Mouse (Mus musculus) lung, embryonic 16.5 days (tissue): Measurements from ENCODE around the gene Tcte1. TPM values are rescaled to one million over a fixed set of nuclear protein-coding genes. Genes with fewer than 3 reads are reported as not detected.

Experiments used
- ATAC-seq: fragments of 200-750 bp; cut with Nextera tagmentation; 2 replicates; pipeline ENCODE4 v1.8.0; 2017; ENCODE audit warnings: low read depth, mild to moderate bottlenecking, moderate library complexity
- H3K27ac ChIP-seq: fragments of 300-500 bp; sonication (generic); 2 replicates; pipeline ENCODE4 v1.5.1; 2014; ENCODE audit warnings: mild to moderate bottlenecking, control low read depth, low read length
- H3K27me3 ChIP-seq: fragments of 300-500 bp; sonication (generic); 2 replicates; pipeline ENCODE4 v1.6.1; 2014; ENCODE audit warnings: low read depth, low read length, mixed read lengths; ENCODE audit not compliant: control insufficient read depth, insufficient read depth
- H3K36me3 ChIP-seq: fragments of 300-500 bp; sonication (generic); 2 replicates; pipeline ENCODE4 v1.6.1; 2014; ENCODE audit warnings: low read length; ENCODE audit not compliant: control insufficient read depth, insufficient read depth
- H3K4me1 ChIP-seq: fragments of 300-500 bp; sonication (generic); replicated peaks from 2 replicates; pipeline ENCODE4 v1.6.1; 2014; ENCODE audit warnings: low read length, mixed read lengths; ENCODE audit not compliant: control insufficient read depth, insufficient read depth
- H3K4me2 ChIP-seq: fragments of 300-500 bp; sonication (generic); 2 replicates; pipeline ENCODE4 v1.6.1; 2014; ENCODE audit warnings: low read depth, low read length, control low read depth
- H3K4me3 ChIP-seq: fragments of 300-500 bp; sonication (generic); 2 replicates; pipeline ENCODE4 v1.5.1; 2014; ENCODE audit warnings: mild to moderate bottlenecking, low read length, control low read depth
- H3K9ac ChIP-seq: fragments of 300-500 bp; sonication (generic); 2 replicates; pipeline ENCODE4 v1.6.1; 2014; ENCODE audit warnings: low read length, control low read depth
- H3K9me3 ChIP-seq: fragments of 300-500 bp; sonication (generic); 2 replicates; pipeline ENCODE4 v1.6.1; 2016; ENCODE audit warnings: low read length; ENCODE audit not compliant: control insufficient read depth
- WGBS: fragments of 180-500 bp; shearing (Covaris S2); extraction: QIAGEN DNeasy Blood & Tissue Kit; methylation state at CpG from one replicate; pipeline ENCODE4 v1.1.7; 2014; 5-methylcytosine and 5-hydroxymethylcytosine counted together
- polyA plus RNA-seq: library from polyadenylated mRNA; unstranded; fragments of >200 nt; fragmentation: Nextera tagmentation; extraction: Ambion mirVana; gene quantifications from 2 replicates; pipeline ENCODE4 v1.2.1, GENCODE M21; 2015

The Tcte1 gene
- polyA plus RNA-seq, 1 experiment from 2014 or later: 1.7 TPM

GRCm38 (mm10) chr17:45556107-45556489, 32.9 kb downstream of the Tcte1 start:
- Histone ChIP-seq H3K4me2 (peak overlapping the region; percentile 98), H3K9ac (peak overlapping the region; percentile 73), H3K27me3 (peaks cover 15% of the 10 kb centered on the region), H3K36me3 (no peaks in the 10 kb centered on the region), H3K4me1 (peaks cover 9% of the 10 kb centered on the region), H3K9me3 (no peaks in the 10 kb centered on the region), H3K27ac (no peak overlapping the region), H3K4me3 (peak overlapping the region; percentile 71)
- no peak for ATAC-seq
- 1% methylated on average over 14 of the region's 14 CpGs for WGBS

GRCm38 (mm10) chr17:45556514-45557245, 33.4 kb downstream of the Tcte1 start:
- H3K4me1 ChIP-seq: peaks cover 9% of the 10 kb centered on the region
- H3K4me3 ChIP-seq: peak overlapping the region; percentile 71; the same call in 1 of the 2 replicates
- peak overlapping the region; percentile 98 for H3K4me2 ChIP-seq
- no peak for ATAC-seq
- no peak overlapping the region for H3K27ac ChIP-seq
- no peaks in the 10 kb centered on the region for H3K36me3 ChIP-seq
- H3K27me3 ChIP-seq: peaks cover 14% of the 10 kb centered on the region
- 58% methylated on average over 3 of the region's 3 CpGs for WGBS
- H3K9me3 ChIP-seq: no peaks in the 10 kb centered on the region
- no peak overlapping the region for H3K9ac ChIP-seq

GRCm38 (mm10) chr17:45557246-45557824, 34.1 kb downstream of the Tcte1 start:
- Histone ChIP-seq H3K9me3 (no peaks in the 10 kb centered on the region), H3K4me3 (0 out of 2 replicates have a peak overlapping the region, but pooled peaks have one; percentile 3), H3K9ac (no peak overlapping the region), H3K4me2 (0 out of 2 replicates have a peak overlapping the region, but pooled peaks have one; percentile 12), H3K4me1 (peaks cover 6% of the 10 kb centered on the region; the same call in 1 of the 2 replicates), H3K27ac (no peak overlapping the region), H3K27me3 (peaks cover 14% of the 10 kb centered on the region), H3K36me3 (no peaks in the 10 kb centered on the region)
- 61% methylated on average over 7 of the region's 7 CpGs for WGBS
- no peak for ATAC-seq

- no peak overlapping the region for H3K4me3 ChIP-seq
- peaks cover 6% of the 10 kb centered on the region; the same call in 1 of the 2 replicates for H3K4me1 ChIP-seq
- H3K36me3 ChIP-seq: no peaks in the 10 kb centered on the region
- ATAC-seq: no peak
- no peak overlapping the region for H3K9ac ChIP-seq
- H3K9me3 ChIP-seq: no peaks in the 10 kb centered on the region
- 62% methylated on average over 16 of the region's 16 CpGs for WGBS
- H3K4me2 ChIP-seq: no peak overlapping the region
- peaks cover 11% of the 10 kb centered on the region for H3K27me3 ChIP-seq
- H3K27ac ChIP-seq: no peak overlapping the region
These were observed 35.0 kb downstream of the Tcte1 start for GRCm38 (mm10) chr17:45557998-45558862.

- 83% methylated on average over 15 of the region's 15 CpGs for WGBS
- Histone ChIP-seq H3K4me1 (peaks cover 10% of the 10 kb centered on the region), H3K4me2 (no peak overlapping the region), H3K27me3 (peaks cover 11% of the 10 kb centered on the region), H3K36me3 (no peaks in the 10 kb centered on the region), H3K9ac (no peak overlapping the region), H3K9me3 (no peaks in the 10 kb centered on the region), H3K4me3 (no peak overlapping the region), H3K27ac (no peak overlapping the region)
- no peak for ATAC-seq
These were observed 36.7 kb downstream of the Tcte1 start for GRCm38 (mm10) chr17:45559732-45560525.

GRCm38 (mm10) chr17:45563216-45563615, 40.0 kb downstream of the Tcte1 start:
- no peak overlapping the region for H3K9ac ChIP-seq

GRCm38 (mm10) chr17:45563655-45564530, 40.7 kb downstream of the Tcte1 start, which contains the start of gene Slc35b2:
Gene Slc35b2 (plus strand): TSS chr17:45563874.
- peaks cover 34% of the 10 kb centered on the region for H3K36me3 ChIP-seq
- peak within 1 kb of the TSS; percentile 79 for H3K4me2 ChIP-seq
- peaks cover 12% of the 10 kb centered on the region for H3K4me1 ChIP-seq
- H3K27me3 ChIP-seq: no peaks in the 10 kb centered on the region
- no peaks in the 10 kb centered on the region for H3K9me3 ChIP-seq
- ATAC-seq: peak; percentile 92
- peak within 1 kb of the TSS; percentile 81 for H3K9ac ChIP-seq
- H3K27ac ChIP-seq: peak within 1 kb of the TSS; percentile 62
- peak within 1 kb of the TSS; percentile 65 for H3K4me3 ChIP-seq
- 2% methylated on average over 60 of the region's 61 CpGs for WGBS

More at GRCm38 (mm10) chr17:45563216-45563615, 40.0 kb downstream of the Tcte1 start:
- ATAC-seq: no peak
- H3K4me1 ChIP-seq: peaks cover 12% of the 10 kb centered on the region
- H3K36me3 ChIP-seq: peaks cover 28% of the 10 kb centered on the region
- H3K4me3 ChIP-seq: no peak overlapping the region
- no peak overlapping the region for H3K4me2 ChIP-seq
- 69% methylated on average over 12 of the region's 12 CpGs for WGBS
- H3K27ac ChIP-seq: no peak overlapping the region
- H3K27me3 ChIP-seq: no peaks in the 10 kb centered on the region
- no peaks in the 10 kb centered on the region for H3K9me3 ChIP-seq

- peak overlapping the region; percentile 62; the same call in 1 of the 2 replicates for H3K27ac ChIP-seq
- H3K4me3 ChIP-seq: peak overlapping the region; percentile 65
- 7% methylated on average over 18 of the region's 18 CpGs for WGBS
- peak overlapping the region; percentile 81 for H3K9ac ChIP-seq
- H3K4me2 ChIP-seq: peak overlapping the region; percentile 79
- no peak for ATAC-seq
- H3K36me3 ChIP-seq: peaks cover 42% of the 10 kb centered on the region
- H3K4me1 ChIP-seq: peaks cover 12% of the 10 kb centered on the region
- H3K27me3 ChIP-seq: no peaks in the 10 kb centered on the region
- no peaks in the 10 kb centered on the region for H3K9me3 ChIP-seq
These were observed 41.4 kb downstream of the Tcte1 start for GRCm38 (mm10) chr17:45564531-45565084.
